Mouse (Mus musculus) intestine, embryonic 16.5 days (tissue): ENCODE measurements around the gene Trim67. TPM values are rescaled to one million over a fixed set of nuclear protein-coding genes. Genes with fewer than 3 reads are reported as not detected.

Experiments
- ATAC-seq: fragments of 200-750 bp; cut with Nextera tagmentation; 2 replicates; pipeline ENCODE4 v1.8.0; 2017; ENCODE audit warnings: moderate TSS enrichment, moderate library complexity
- H3K27ac ChIP-seq: fragments of 300-500 bp; sonication (generic); 2 replicates; pipeline ENCODE4 v1.5.1; 2014; ENCODE audit warnings: mild to moderate bottlenecking, low read length
- H3K27me3 ChIP-seq: fragments of 300-500 bp; sonication (generic); replicated peaks from 2 replicates; pipeline ENCODE4 v1.6.1; 2014; ENCODE audit warnings: low read length, control low read depth, mixed read lengths; ENCODE audit not compliant: control insufficient read depth, insufficient read depth
- H3K36me3 ChIP-seq: fragments of 300-500 bp; sonication (generic); 2 replicates; pipeline ENCODE4 v1.6.1; 2014; ENCODE audit warnings: low read length, control low read depth; ENCODE audit not compliant: control insufficient read depth, insufficient read depth
- H3K4me1 ChIP-seq: fragments of 300-500 bp; sonication (generic); 2 replicates; pipeline ENCODE4 v1.6.1; 2014; ENCODE audit warnings: low read length, control low read depth, mixed read lengths; ENCODE audit not compliant: control insufficient read depth, insufficient read depth
- H3K4me2 ChIP-seq: fragments of 300-500 bp; sonication (generic); 2 replicates; pipeline ENCODE4 v1.6.1; 2014; ENCODE audit warnings: low read depth, low read length, control low read depth
- H3K4me3 ChIP-seq: fragments of 300-500 bp; sonication (generic); 2 replicates; pipeline ENCODE4 v1.5.1; 2014; ENCODE audit warnings: mild to moderate bottlenecking, low read length
- H3K9ac ChIP-seq: fragments of 300-500 bp; sonication (generic); 2 replicates; pipeline ENCODE4 v1.6.1; 2014; ENCODE audit warnings: low read depth, low read length
- H3K9me3 ChIP-seq: fragments of 300-500 bp; sonication (generic); 2 replicates; pipeline ENCODE4 v1.6.1; 2016; ENCODE audit warnings: low read length, control low read depth; ENCODE audit not compliant: control insufficient read depth
- WGBS: fragments of 180-500 bp; shearing (Covaris S2); extraction: QIAGEN DNeasy Blood & Tissue Kit; methylation state at CpG from one replicate; pipeline ENCODE4 v1.1.7; 2014; 5-methylcytosine and 5-hydroxymethylcytosine counted together
- polyA plus RNA-seq: library from polyadenylated mRNA; unstranded; fragments of >200 nt; fragmentation: Nextera tagmentation; extraction: Ambion mirVana; gene quantifications from 2 replicates; pipeline ENCODE4 v1.2.1, GENCODE M21; 2015

Trim67 gene
- polyA plus RNA-seq, 1 experiment from 2014 or later, result 0.38 TPM

GRCm38 (mm10) chr8:124820125-124820524 is 27.2 kb downstream of the Trim67 start:
- Histone ChIP-seq H3K27me3 (no peaks in the 10 kb centered on the region), H3K4me1 (no peaks in the 10 kb centered on the region), H3K4me2 (no peak overlapping the region), H3K36me3 (no peaks in the 10 kb centered on the region), H3K4me3 (no peak overlapping the region), H3K9me3 (0 out of 2 replicates have a peak, but pooled peaks cover 4% of the 10 kb centered on the region), H3K27ac (no peak overlapping the region), H3K9ac (no peak overlapping the region)
- no peak for ATAC-seq
- 40% methylated on average over 11 of the region's 11 CpGs for WGBS

GRCm38 (mm10) chr8:124823497-124823896 is 30.6 kb downstream of the Trim67 start:
- Histone ChIP-seq H3K4me3 (no peak overlapping the region), H3K36me3 (no peaks in the 10 kb centered on the region), H3K27me3 (0 out of 2 replicates have a peak, but pooled peaks cover 2% of the 10 kb centered on the region), H3K4me1 (no peaks in the 10 kb centered on the region), H3K27ac (no peak overlapping the region), H3K9ac (no peak overlapping the region), H3K4me2 (no peak overlapping the region), H3K9me3 (no peaks in the 10 kb centered on the region)
- WGBS, result 85% methylated on average over 6 of the region's 6 CpGs
- ATAC-seq, result no peak

- ATAC-seq, result no peak
- H3K4me1 ChIP-seq, result no peaks in the 10 kb centered on the region
- WGBS, result 35% methylated on average over 7 of the region's 7 CpGs
- H3K36me3 ChIP-seq, result no peaks in the 10 kb centered on the region
- no peak overlapping the region for H3K4me2 ChIP-seq
- 0 out of 2 replicates have a peak, but pooled peaks cover 2% of the 10 kb centered on the region for H3K27me3 ChIP-seq
- no peak overlapping the region for H3K4me3 ChIP-seq
- no peak overlapping the region for H3K9ac ChIP-seq
- H3K27ac ChIP-seq, result no peak overlapping the region
- no peaks in the 10 kb centered on the region for H3K9me3 ChIP-seq
Measured at GRCm38 (mm10) chr8:124826658-124827057, 33.8 kb downstream of the Trim67 start.

GRCm38 (mm10) chr8:124827387-124827786 is 34.5 kb downstream of the Trim67 start:
- Histone ChIP-seq H3K4me2 (no peak overlapping the region), H3K27ac (no peak overlapping the region), H3K27me3 (0 out of 2 replicates have a peak, but pooled peaks cover 2% of the 10 kb centered on the region), H3K4me3 (no peak overlapping the region), H3K4me1 (no peaks in the 10 kb centered on the region), H3K9ac (no peak overlapping the region), H3K9me3 (no peaks in the 10 kb centered on the region), H3K36me3 (no peaks in the 10 kb centered on the region)
- 3% methylated on average over 5 of the region's 5 CpGs for WGBS
- ATAC-seq, result no peak

- H3K4me2 ChIP-seq, result no peak overlapping the region
- WGBS, result 86% methylated on average over 24 of the region's 24 CpGs
- H3K36me3 ChIP-seq, result no peaks in the 10 kb centered on the region
- no peaks in the 10 kb centered on the region for H3K4me1 ChIP-seq
- no peak overlapping the region for H3K9ac ChIP-seq
- H3K27ac ChIP-seq, result no peak overlapping the region
- no peak for ATAC-seq
- no peaks in the 10 kb centered on the region for H3K9me3 ChIP-seq
- 0 out of 2 replicates have a peak, but pooled peaks cover 2% of the 10 kb centered on the region for H3K27me3 ChIP-seq
- H3K4me3 ChIP-seq, result no peak overlapping the region
Measured at GRCm38 (mm10) chr8:124828561-124829240, 35.8 kb downstream of the Trim67 start.

- WGBS, result 74% methylated on average over 13 of the region's 13 CpGs
- H3K4me2 ChIP-seq, result no peak overlapping the region
- H3K4me1 ChIP-seq, result peaks cover 3% of the 10 kb centered on the region; the same call in 1 of the 2 replicates
- no peaks in the 10 kb centered on the region for H3K9me3 ChIP-seq
- H3K27ac ChIP-seq, result no peak overlapping the region
- no peak for ATAC-seq
- H3K4me3 ChIP-seq, result no peak overlapping the region
- no peaks in the 10 kb centered on the region for H3K36me3 ChIP-seq
- H3K9ac ChIP-seq, result no peak overlapping the region
- H3K27me3 ChIP-seq, result 0 out of 2 replicates have a peak, but pooled peaks cover 2% of the 10 kb centered on the region
Measured at GRCm38 (mm10) chr8:124830050-124830449, 37.2 kb downstream of the Trim67 start.

GRCm38 (mm10) chr8:124831531-124831930 is 38.6 kb downstream of the Trim67 start:
- peaks cover 3% of the 10 kb centered on the region; the same call in 1 of the 2 replicates for H3K4me1 ChIP-seq
- no peak overlapping the region for H3K4me3 ChIP-seq
- H3K27ac ChIP-seq, result no peak overlapping the region
- no peak overlapping the region for H3K9ac ChIP-seq
- H3K4me2 ChIP-seq, result no peak overlapping the region
- H3K36me3 ChIP-seq, result no peaks in the 10 kb centered on the region
- H3K27me3 ChIP-seq, result 0 out of 2 replicates have a peak, but pooled peaks cover 2% of the 10 kb centered on the region
- H3K9me3 ChIP-seq, result no peaks in the 10 kb centered on the region
- WGBS, result 78% methylated on average over 6 of the region's 6 CpGs
- no peak for ATAC-seq

- no peak overlapping the region for H3K9ac ChIP-seq
- no peak overlapping the region for H3K4me3 ChIP-seq
- no peak overlapping the region for H3K4me2 ChIP-seq
- no peak for ATAC-seq
- 80% methylated on average over 6 of the region's 6 CpGs for WGBS
- no peak overlapping the region for H3K27ac ChIP-seq
- no peaks in the 10 kb centered on the region for H3K36me3 ChIP-seq
- H3K27me3 ChIP-seq, result no peaks in the 10 kb centered on the region
- H3K9me3 ChIP-seq, result no peaks in the 10 kb centered on the region
- peaks cover 3% of the 10 kb centered on the region; the same call in 1 of the 2 replicates for H3K4me1 ChIP-seq
Measured at GRCm38 (mm10) chr8:124831941-124832340, 39.0 kb downstream of the Trim67 start.

- peak overlapping the region; percentile 40 for H3K4me2 ChIP-seq
- H3K27ac ChIP-seq, result no peak overlapping the region
- no peaks in the 10 kb centered on the region for H3K27me3 ChIP-seq
- peak overlapping the region; percentile 16; the same call in 1 of the 2 replicates for H3K4me3 ChIP-seq
- 29% methylated on average over 15 of the region's 15 CpGs for WGBS
- H3K36me3 ChIP-seq, result no peaks in the 10 kb centered on the region
- H3K9me3 ChIP-seq, result no peaks in the 10 kb centered on the region
- ATAC-seq, result no peak
- no peak overlapping the region for H3K9ac ChIP-seq
- peaks cover 3% of the 10 kb centered on the region; the same call in 1 of the 2 replicates for H3K4me1 ChIP-seq
Measured at GRCm38 (mm10) chr8:124833430-124834205, 40.7 kb downstream of the Trim67 start.
